Mouse (Mus musculus): ENCODE results near the gene Eno2.
"Not testable (repeated sequence)": the region's sequence is repeated elsewhere in the genome, so short reads cannot be mapped to it uniquely, and the experiment has no call there.

Gene Eno2

GRCm38 (mm10) chr6:124769101-124769765 lies at the start of gene Eno2:
Gene Eno2, minus strand, starts transcription at chr6:124769673.
- DNase-seq (ENCODE audit: low spot score in 2 of 2) = no peak

- no peak for DNase-seq (ENCODE audit: low spot score in 2 of 2)
Measured at GRCm38 (mm10) chr6:124817971-124818370, 48.5 kb upstream of the Eno2 start.

- DNase-seq (ENCODE audit: low spot score in 2 of 2) = no peak
Measured at GRCm38 (mm10) chr6:124817563-124817962, 48.1 kb upstream of the Eno2 start.

- no peak for DNase-seq (ENCODE audit: low spot score in 2 of 2)
Measured at GRCm38 (mm10) chr6:124817125-124817524, 47.7 kb upstream of the Eno2 start.

- no peak for DNase-seq (ENCODE audit: low spot score in 2 of 2)
Measured at GRCm38 (mm10) chr6:124816611-124817010, 47.1 kb upstream of the Eno2 start.

GRCm38 (mm10) chr6:124814858-124815774 lies 45.6 kb upstream of the Eno2 start:
- DNase-seq (ENCODE audit: low spot score in 2 of 2) = no peak

GRCm38 (mm10) chr6:124814448-124814847 lies 45.0 kb upstream of the Eno2 start:
- no peak for DNase-seq (ENCODE audit: low spot score in 2 of 2)

GRCm38 (mm10) chr6:124813933-124814332 lies 44.5 kb upstream of the Eno2 start, which contains the start of gene Tpi1:
Gene Tpi1, minus strand, starts transcription at chr6:124814296.
- peak; percentile 85 to 89 for DNase-seq (ENCODE audit: low spot score in 2 of 2)

GRCm38 (mm10) chr6:124813496-124813895 lies 44.0 kb upstream of the Eno2 start:
- no peak for DNase-seq (ENCODE audit: low spot score in 2 of 2)

GRCm38 (mm10) chr6:124812848-124813247 lies 43.4 kb upstream of the Eno2 start:
- no peak for DNase-seq (ENCODE audit: low spot score in 2 of 2)

GRCm38 (mm10) chr6:124811701-124812560 lies 42.5 kb upstream of the Eno2 start:
- no peak for DNase-seq (ENCODE audit: low spot score in 2 of 2)

- DNase-seq (ENCODE audit: low spot score in 2 of 2) = no peak
Measured at GRCm38 (mm10) chr6:124811403-124811665, 41.9 kb upstream of the Eno2 start.

- not testable (repeated sequence) for DNase-seq (ENCODE audit: low spot score in 2 of 2)
Measured at GRCm38 (mm10) chr6:124810566-124811402, 41.3 kb upstream of the Eno2 start.

- DNase-seq (ENCODE audit: low spot score in 2 of 2) = no peak
Measured at GRCm38 (mm10) chr6:124809775-124810538, 40.5 kb upstream of the Eno2 start.

GRCm38 (mm10) chr6:124809052-124809774 lies 39.7 kb upstream of the Eno2 start:
- peak; percentile 77 to 83 for DNase-seq (ENCODE audit: low spot score in 2 of 2)

- peak; percentile 72 to 76 for DNase-seq (ENCODE audit: low spot score in 2 of 2)
Measured at GRCm38 (mm10) chr6:124808358-124809012, 39.0 kb upstream of the Eno2 start, which contains the start of gene Spsb2. Gene Spsb2, plus strand, starts transcription at chr6:124808661.

- no peak for DNase-seq (ENCODE audit: low spot score in 2 of 2)
Measured at GRCm38 (mm10) chr6:124807986-124808357, 38.5 kb upstream of the Eno2 start.

- DNase-seq (ENCODE audit: low spot score in 2 of 2) = no peak
Measured at GRCm38 (mm10) chr6:124807366-124807765, 37.9 kb upstream of the Eno2 start.

All from urinary bladder, adult 18-20 months (tissue).